Mouse (Mus musculus) heart, adult 2 months (tissue): ENCODE results near the gene Napsa. TPM values are rescaled to one million over a fixed set of nuclear protein-coding genes. Genes with fewer than 3 reads are reported as not detected.

ENCODE experiments used
- DNase-seq, 2 experiments: peaks; one replicate each; pipeline ENCODE4 v3.0.0; 2021
- H3K27ac ChIP-seq: fragments of 200-600 bp; 2 replicates; pipeline ENCODE4 v1.8.1; 2022
- H3K27me3 ChIP-seq: fragments of 200-500 bp; 2 replicates; pipeline ENCODE4 v1.6.1; 2012; ENCODE audit warnings: mild to moderate bottlenecking, low read length, inconsistent platforms, mixed read lengths; ENCODE audit not compliant: control insufficient read depth, insufficient read depth
- H3K36me3 ChIP-seq: fragments of 200-500 bp; 2 replicates; pipeline ENCODE4 v1.6.1; 2012; ENCODE audit warnings: low read length, inconsistent platforms; ENCODE audit not compliant: control insufficient read depth, insufficient read depth
- H3K4me1 ChIP-seq: fragments of 200-500 bp; 2 replicates; pipeline ENCODE4 v1.6.1; 2011; ENCODE audit warnings: low read length; ENCODE audit not compliant: control insufficient read depth, insufficient read depth
- H3K4me3 ChIP-seq: fragments of 200-600 bp; 2 replicates; pipeline ENCODE4 v1.8.1; 2022
- H3K79me2 ChIP-seq: fragments of 200-500 bp; replicated peaks from 2 replicates; pipeline ENCODE4 v1.6.1; 2012; ENCODE audit warnings: mild to moderate bottlenecking, inconsistent platforms, low read length, moderate library complexity, mixed read lengths; ENCODE audit not compliant: control insufficient read depth, insufficient read depth
- H3K9ac ChIP-seq: fragments of 200-500 bp; 2 replicates; pipeline ENCODE4 v1.6.1; 2012; ENCODE audit warnings: low read depth, mild to moderate bottlenecking, control low read depth, inconsistent platforms, low read length, mixed read lengths
- CTCF ChIP-seq: fragments of 200-600 bp; IDR thresholded peaks from 2 replicates; pipeline ENCODE4 v1.8.1; 2022; ENCODE audit warnings: antibody characterized with exemption, mild to moderate bottlenecking, moderate library complexity
- EP300 ChIP-seq: fragments of 200-500 bp; IDR thresholded peaks from 2 replicates; pipeline ENCODE4 v1.6.1; 2011; ENCODE audit warnings: low read depth, low read length, control low read depth; ENCODE audit not compliant: insufficient read depth
- POLR2A ChIP-seq: fragments of 200-500 bp; IDR thresholded peaks from 2 replicates; pipeline ENCODE4 v1.6.1; 2011; ENCODE audit warnings: mild to moderate bottlenecking, low read depth, low read length, control low read depth; ENCODE audit not compliant: insufficient read depth
- WGBS: fragments of 180-500 bp; shearing (Covaris S2); methylation state at CpG from one replicate; pipeline ENCODE4 v1.1.7; 2018; 5-methylcytosine and 5-hydroxymethylcytosine counted together
- intact Hi-C: fragments of 180-260 bp; cut with DNase I; formaldehyde crosslinking; loops from one replicate; pipeline ENCODE4 v1.15.1; 2025
- polyA plus RNA-seq: library from polyadenylated mRNA; depleted of rRNA; stranded (reverse); fragments of >200 nt; gene quantifications from 2 replicates; pipeline ENCODE4 v1.2.3, GENCODE M21; 2012
- total RNA-seq, 2 experiments: library from RNA; stranded (reverse); gene quantifications; 2 replicates each; pipeline ENCODE4 v1.2.3; 2021

The Napsa gene
- total and polyA plus RNA-seq, 3 experiments: 0.76 to 4.7 (median 1.3) TPM

- H3K9ac ChIP-seq: no peak overlapping the region
- WGBS: 72% methylated on average over 14 of the region's 14 CpGs
- H3K27ac ChIP-seq: no peak overlapping the region
- no peaks in the 10 kb centered on the region for H3K27me3 ChIP-seq
- TF ChIP-seq POLR2A (no peak), CTCF (no peak), EP300 (no peak)
- intact Hi-C loops: no loop called here
- DNase-seq: no peak
- no peaks in the 10 kb centered on the region for H3K79me2 ChIP-seq
- H3K4me3 ChIP-seq: no peak overlapping the region
- H3K36me3 ChIP-seq: no peaks in the 10 kb centered on the region
- no peaks in the 10 kb centered on the region for H3K4me1 ChIP-seq
These were observed 43.8 kb downstream of the Napsa start for GRCm38 (mm10) chr7:44615987-44616386.

GRCm38 (mm10) chr7:44617059-44617458 is 44.9 kb downstream of the Napsa start:
- DNase-seq: no peak
- no peaks in the 10 kb centered on the region for H3K36me3 ChIP-seq
- H3K4me3 ChIP-seq: no peak overlapping the region
- intact Hi-C loops: no loop called here
- no peaks in the 10 kb centered on the region for H3K4me1 ChIP-seq
- TF ChIP-seq CTCF: peak; percentile 40
- TF ChIP-seq EP300: no peak
- TF ChIP-seq POLR2A: no peak
- H3K27ac ChIP-seq: no peak overlapping the region
- no peak overlapping the region for H3K9ac ChIP-seq
- no peaks in the 10 kb centered on the region for H3K79me2 ChIP-seq
- WGBS: 72% methylated on average over 3 of the region's 3 CpGs
- no peaks in the 10 kb centered on the region for H3K27me3 ChIP-seq

- TF ChIP-seq EP300 (no peak), CTCF (no peak), POLR2A (no peak)
- H3K4me1 ChIP-seq: no peaks in the 10 kb centered on the region
- H3K27me3 ChIP-seq: no peaks in the 10 kb centered on the region
- H3K36me3 ChIP-seq: no peaks in the 10 kb centered on the region
- no peaks in the 10 kb centered on the region for H3K79me2 ChIP-seq
- no peak overlapping the region for H3K27ac ChIP-seq
- DNase-seq: no peak
- 55% methylated on average over 18 of the region's 18 CpGs for WGBS
- no peak overlapping the region for H3K9ac ChIP-seq
- intact Hi-C loops: no loop called here
- H3K4me3 ChIP-seq: no peak overlapping the region
These were observed 51.7 kb downstream of the Napsa start for GRCm38 (mm10) chr7:44623714-44624542.

- Histone ChIP-seq H3K27me3 (no peaks in the 10 kb centered on the region), H3K4me1 (no peaks in the 10 kb centered on the region), H3K4me3 (no peak overlapping the region), H3K79me2 (no peaks in the 10 kb centered on the region), H3K36me3 (no peaks in the 10 kb centered on the region), H3K9ac (no peak overlapping the region), H3K27ac (no peak overlapping the region)
- DNase-seq: no peak
- 75% methylated on average over 3 of the region's 3 CpGs for WGBS
- intact Hi-C loops: no loop called here
- TF ChIP-seq CTCF: no peak
- no peak for TF ChIP-seq POLR2A
- TF ChIP-seq EP300: no peak
These were observed 52.3 kb downstream of the Napsa start for GRCm38 (mm10) chr7:44624543-44624826.

GRCm38 (mm10) chr7:44624828-44625227 is 52.6 kb downstream of the Napsa start:
- no peaks in the 10 kb centered on the region for H3K79me2 ChIP-seq
- TF ChIP-seq POLR2A (no peak), EP300 (no peak), CTCF (no peak)
- no peak for DNase-seq
- no peaks in the 10 kb centered on the region for H3K36me3 ChIP-seq
- intact Hi-C loops: no loop called here
- H3K9ac ChIP-seq: no peak overlapping the region
- H3K27me3 ChIP-seq: no peaks in the 10 kb centered on the region
- no peaks in the 10 kb centered on the region for H3K4me1 ChIP-seq
- no peak overlapping the region for H3K27ac ChIP-seq
- 61% methylated on average over 14 of the region's 14 CpGs for WGBS
- no peak overlapping the region for H3K4me3 ChIP-seq

GRCm38 (mm10) chr7:44625241-44626067 is 53.3 kb downstream of the Napsa start:
- Histone ChIP-seq H3K4me1 (no peaks in the 10 kb centered on the region), H3K79me2 (no peaks in the 10 kb centered on the region), H3K36me3 (no peaks in the 10 kb centered on the region), H3K27ac (no peak overlapping the region), H3K9ac (no peak overlapping the region), H3K27me3 (no peaks in the 10 kb centered on the region), H3K4me3 (no peak overlapping the region)
- intact Hi-C loops: no loop called here
- 82% methylated on average over 13 of the region's 13 CpGs for WGBS
- DNase-seq: peak in 1 of 2 experiments; percentile 18
- no peak for TF ChIP-seq EP300
- no peak for TF ChIP-seq POLR2A
- TF ChIP-seq CTCF: no peak
